In the genomic region with DNA sequence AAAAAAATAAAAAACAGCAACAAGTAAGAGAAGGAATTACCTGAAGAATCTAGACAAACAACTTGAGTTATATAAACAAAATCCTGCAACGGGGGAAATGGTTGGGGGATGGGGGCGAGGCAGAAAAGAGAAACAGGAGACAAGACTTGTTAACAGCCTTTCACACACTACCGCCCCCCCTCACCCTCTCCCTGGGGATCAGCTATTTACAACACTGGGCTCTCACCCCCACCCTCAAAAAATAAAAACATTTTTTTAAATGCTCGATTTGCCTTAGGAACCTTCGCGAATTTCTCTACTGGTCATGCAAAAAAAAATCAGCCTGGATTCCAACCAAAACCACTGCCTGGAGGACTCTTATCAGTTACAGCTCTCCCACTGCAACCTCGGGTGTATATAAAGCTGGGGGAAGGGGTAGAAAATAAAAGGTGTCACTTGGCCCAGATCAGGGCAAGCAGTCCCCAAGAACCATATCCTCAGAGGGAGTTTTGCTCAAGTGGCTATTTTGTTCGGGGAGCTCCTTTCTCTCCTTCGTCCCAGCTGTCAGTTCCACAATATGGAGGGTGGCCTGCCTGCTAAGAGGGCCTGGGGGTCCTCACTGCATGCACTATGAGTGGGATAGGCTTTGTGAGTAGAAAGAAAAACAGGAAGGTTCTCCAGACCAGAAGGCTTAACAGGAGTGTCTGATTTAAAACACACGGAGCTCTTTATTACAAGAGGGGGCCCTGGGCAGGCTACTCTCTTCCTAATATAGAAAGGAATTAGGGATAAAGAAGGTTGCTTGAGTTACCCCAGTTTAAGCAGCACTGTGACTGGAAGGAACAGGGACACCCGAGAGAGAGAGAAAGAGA, we compare ENCODE assay signal across 7 mouse cellular contexts. TPM values are rescaled to one million over a fixed set of nuclear protein-coding genes. Genes with fewer than 3 reads are reported as not detected.
DNase-seq lines count a peak whose midpoint lies in the region; ATAC-seq and TF ChIP-seq lines count a peak whose summit lies in the region.

No protein-coding gene starts in this region.

- H3K4me2 ChIP-seq in forebrain, embryonic 13.5 days: peak overlapping the region; percentile 84

- no peak for TF ChIP-seq RAD21 in MEL (IDR thresholded peaks at IDR 0.05; ENCODE audit: low read depth, low read length)

- H3K4me3 ChIP-seq in MEL (ENCODE audit: control insufficient read depth in 1 of 2, insufficient read depth in 1 of 2, low read depth in 2 of 2, low read length in 2 of 2) (peak overlapping the region; percentile 58 to 89), macrophage (ENCODE audit: inconsistent target) (peak overlapping the region; percentile 68)
- peak overlapping the region; percentile 71 for H3K4me3 ChIP-seq in bone marrow macrophage, adult 2 months (ENCODE audit: insufficient read depth, low read length)
- peak overlapping the region; percentile 82 for H3K4me3 ChIP-seq in forebrain, embryonic 13.5 days
- H3K4me3 ChIP-seq in hindbrain, embryonic 10.5 days: peak overlapping the region; percentile 91
- peak overlapping the region; percentile 84 for H3K4me3 ChIP-seq in spleen, adult 2 months (ENCODE audit: extremely low read depth, insufficient read depth, insufficient read length)

- H3K9ac ChIP-seq in MEL (ENCODE audit: control insufficient read depth, low read depth, low read length, poor library complexity, severe bottlenecking): peak overlapping the region; percentile 63
- peak overlapping the region; percentile 94 for H3K9ac ChIP-seq in forebrain, embryonic 13.5 days

- H3K36me3 ChIP-seq in MEL (ENCODE audit: control insufficient read depth in 1 of 2, insufficient read depth in 2 of 2, low read length in 2 of 2) (peaks cover 0 to 8% of the 10 kb centered on the region in 2 experiments; a peak in 2 of 4 replicates), macrophage (ENCODE audit: inconsistent target) (no peaks in the 10 kb centered on the region)
- H3K36me3 ChIP-seq in forebrain, embryonic 13.5 days (ENCODE audit: poor library complexity, severe bottlenecking): peaks cover 5% of the 10 kb centered on the region
- peaks cover 5% of the 10 kb centered on the region for H3K36me3 ChIP-seq in hindbrain, embryonic 10.5 days
- no peaks in the 10 kb centered on the region; the same call in 1 of the 2 replicates for H3K36me3 ChIP-seq in spleen, adult 2 months (ENCODE audit: control insufficient read depth, insufficient read depth, low read length)

- 0 out of 2 replicates have a peak overlapping the region, but pooled peaks have one; percentile 9 for H3K27ac ChIP-seq in MEL (ENCODE audit: control insufficient read depth, low read depth, low read length)
- peak overlapping the region; percentile 63 for H3K27ac ChIP-seq in bone marrow macrophage, adult 2 months (ENCODE audit: insufficient read depth, low read depth, low read length)
- H3K27ac ChIP-seq in forebrain, embryonic 13.5 days: peak overlapping the region; percentile 95
- peak overlapping the region; percentile 94 for H3K27ac ChIP-seq in hindbrain, embryonic 10.5 days
- peak overlapping the region; percentile 40 for H3K27ac ChIP-seq in macrophage
- peak overlapping the region; percentile 87 for H3K27ac ChIP-seq in spleen, adult 2 months (ENCODE audit: insufficient read depth, low read length)

- H3K27me3 ChIP-seq in MEL (ENCODE audit: control insufficient read depth in 1 of 2, insufficient read depth in 2 of 2, low read length in 2 of 2): no peaks in the 10 kb centered on the region
- H3K27me3 ChIP-seq in forebrain, embryonic 13.5 days: no peaks in the 10 kb centered on the region
- no peaks in the 10 kb centered on the region for H3K27me3 ChIP-seq in hindbrain, embryonic 10.5 days (ENCODE audit: insufficient read depth, poor library complexity, severe bottlenecking)
- no peaks in the 10 kb centered on the region for H3K27me3 ChIP-seq in spleen, adult 2 months (ENCODE audit: control insufficient read depth, insufficient read depth, low read length)

- peak in 1 of 2 experiments; percentile 34; a peak in 1 of 4 replicates for TF ChIP-seq EP300 in MEL (IDR thresholded peaks at IDR 0.05; ENCODE audit: low read depth in 1 of 2, low read length in 2 of 2)

- WGBS in forebrain, embryonic 13.5 days: under 1% methylated on average over 11 of the region's 11 CpGs
- WGBS in hindbrain, embryonic 10.5 days: 0% methylated on average over 11 of the region's 11 CpGs
- WGBS in macrophage (ENCODE audit: missing documents): 5% methylated on average over 11 of the region's 11 CpGs
- 1% methylated on average over 11 of the region's 11 CpGs for WGBS in spleen, adult 2 months

- no peak for ATAC-seq in forebrain, embryonic 13.5 days

- TF ChIP-seq POLR2A in MEL (IDR thresholded peaks at IDR 0.05; ENCODE audit: control insufficient read depth in 1 of 2, insufficient read depth in 1 of 2, low read depth in 1 of 2, low read length in 2 of 2, poor library complexity in 1 of 2): no peak
- no peak for TF ChIP-seq POLR2A in bone marrow macrophage, adult 2 months (IDR thresholded peaks at IDR 0.05; ENCODE audit: borderline replicate concordance, low read depth, low read length)
- TF ChIP-seq POLR2A in spleen, adult 2 months (IDR thresholded peaks at IDR 0.05; ENCODE audit: low read depth, low read length): no peak

- peaks cover 2 to 9% of the 10 kb centered on the region in 2 experiments; a peak in 2 of 4 replicates for H3K4me1 ChIP-seq in MEL (ENCODE audit: control insufficient read depth in 1 of 2, insufficient read depth in 2 of 2, low read length in 2 of 2)
- H3K4me1 ChIP-seq in bone marrow macrophage, adult 2 months (ENCODE audit: control insufficient read depth, insufficient read depth, low read length): peaks cover 35% of the 10 kb centered on the region
- peaks cover 36% of the 10 kb centered on the region for H3K4me1 ChIP-seq in forebrain, embryonic 13.5 days
- H3K4me1 ChIP-seq in hindbrain, embryonic 10.5 days (replicated peaks): peaks cover 47% of the 10 kb centered on the region
- peaks cover 9% of the 10 kb centered on the region for H3K4me1 ChIP-seq in spleen, adult 2 months (ENCODE audit: control insufficient read depth, insufficient read depth, insufficient read length)

- H3K79me2 ChIP-seq in MEL (ENCODE audit: control insufficient read depth, insufficient read depth, low read length, poor library complexity) (no peaks in the 10 kb centered on the region), macrophage (ENCODE audit: inconsistent target) (peaks cover 58% of the 10 kb centered on the region)

- peak; percentile 57 for DNase-seq in MEL (ENCODE audit: low read depth, low spot score)
- peak; percentile 38 for DNase-seq in hindbrain, embryonic 10.5 days (ENCODE audit: low spot score)
- peak; percentile 15 to 17 for DNase-seq in left cerebral cortex, adult 8-10 months (ENCODE audit: low spot score in 2 of 2)
- peak in 1 of 2 experiments; percentile 67 for DNase-seq in spleen, adult 2 months (ENCODE audit: low read depth in 1 of 2, low spot score in 2 of 2)

- no peaks in the 10 kb centered on the region for H3K9me3 ChIP-seq in MEL (replicated peaks; ENCODE audit: insufficient read depth, low read length)
- no peaks in the 10 kb centered on the region for H3K9me3 ChIP-seq in forebrain, embryonic 13.5 days (replicated peaks)
- no peaks in the 10 kb centered on the region for H3K9me3 ChIP-seq in hindbrain, embryonic 10.5 days

- no peak for TF ChIP-seq CTCF in MEL (IDR thresholded peaks at IDR 0.05 in 2 of 3, conservative IDR thresholded peaks at IDR 0.05 in 1 of 3; ENCODE audit: control insufficient read depth in 1 of 3, insufficient read depth in 1 of 3, low read depth in 2 of 3, low read length in 3 of 3, poor library complexity in 1 of 3, severe bottlenecking in 1 of 3)
- TF ChIP-seq CTCF in bone marrow macrophage, adult 2 months (IDR thresholded peaks at IDR 0.05; ENCODE audit: low read depth, low read length): no peak
- no peak for TF ChIP-seq CTCF in spleen, adult 2 months (IDR thresholded peaks at IDR 0.05; ENCODE audit: extremely low read depth, insufficient read depth, insufficient read length, insufficient replicate concordance)

TF ChIP-seq in MEL, 35 proteins besides CTCF, POLR2A, EP300 and RAD21 (continues in another document):
- TF ChIP-seq MAX (IDR thresholded peaks at IDR 0.05; ENCODE audit: low read length): no peak
- 0 out of 2 replicates have a peak, but pooled peaks have one; percentile 27 for TF ChIP-seq CHD2 (IDR thresholded peaks at IDR 0.05; ENCODE audit: low read length)
- peak; percentile 92 for TF ChIP-seq RCOR1 (IDR thresholded peaks at IDR 0.05; ENCODE audit: low read depth, low read length)
- TF ChIP-seq MXI1 (IDR thresholded peaks at IDR 0.05; ENCODE audit: low read depth, low read length): peak; percentile 26; the same call in 1 of the 2 replicates
- no peak for TF ChIP-seq NRF1 (IDR thresholded peaks at IDR 0.05; ENCODE audit: insufficient read depth, low read depth, low read length, poor library complexity, severe bottlenecking)
- TF ChIP-seq SMC3 (IDR thresholded peaks at IDR 0.05; ENCODE audit: low read depth, low read length): no peak
- no peak for TF ChIP-seq POLR2AphosphoS2 (IDR thresholded peaks at IDR 0.05; ENCODE audit: low read length)
- no peak for TF ChIP-seq ZMIZ1 (IDR thresholded peaks at IDR 0.05; ENCODE audit: low read depth, low read length)
- no peak for TF ChIP-seq ZKSCAN1 (IDR thresholded peaks at IDR 0.05; ENCODE audit: low read depth, low read length)
- TF ChIP-seq TCF12 (IDR thresholded peaks at IDR 0.05; ENCODE audit: low read depth, low read length): peak; percentile 14; the same call in 1 of the 2 replicates
- no peak for TF ChIP-seq E2F4 (IDR thresholded peaks at IDR 0.05; ENCODE audit: borderline replicate concordance, low read depth, low read length)
- TF ChIP-seq TAL1 (IDR thresholded peaks at IDR 0.05; ENCODE audit: low read length): no peak
- no peak for TF ChIP-seq NELFE (IDR thresholded peaks at IDR 0.05; ENCODE audit: low read depth, low read length)
- TF ChIP-seq ZC3H11A (IDR thresholded peaks at IDR 0.05; ENCODE audit: low read depth, low read length): no peak

RNA-seq across cellular contexts. Expression of gene Ube2h, which starts 1.3 kb away (rescaled TPM):
- total RNA-seq in MEL (2012; rRNA removed): 4.0 and 4.2 TPM in 2 replicates
- 1 to 10 TPM in 1 of 2 experiments, not detected in 1; 7.4 TPM for polyA plus RNA-seq in MEL (2012; ENCODE audit: insufficient read depth in 1 of 2, insufficient read length in 2 of 2, low read depth in 1 of 2, low replicate concordance in 2 of 2, missing spikeins in 1 of 2)
- polyA plus RNA-seq in bone marrow macrophage, adult 2 months (2012; ENCODE audit: insufficient read depth, insufficient read length, missing spikeins): 38.6 and 39.4 TPM in 2 replicates
- polyA plus RNA-seq in forebrain, embryonic 13.5 days (2015; fragmentation: Nextera tagmentation; extraction: Ambion mirVana): 52.6 and 55.8 TPM in 2 replicates
- 29.6 and 34.2 TPM in 2 replicates for polyA plus RNA-seq in hindbrain, embryonic 10.5 days (2016; fragmentation: Nextera tagmentation; extraction: Ambion mirVana)
- total RNA-seq in left cerebral cortex, adult 8-10 months (2022): 10 to 100 TPM; 85.2 to 87.7 (median 87.5) TPM
- total RNA-seq in macrophage (2018; cell fraction: chromatin; rRNA removed): 10 to 100 TPM; 12.8 to 31.3 (median 18.8) TPM
- 10 to 100 TPM; 24.0 to 60.3 (median 39.6) TPM for total RNA-seq in macrophage (2018; cell fraction: cytosol; rRNA removed)
- 10 to 100 TPM; 23.0 to 51.9 (median 33.3) TPM for total RNA-seq in macrophage (2018; cell fraction: nucleus; rRNA removed)
- 20.2 to 32.8 TPM (median 32.4 TPM) in 3 replicates for polyA plus RNA-seq in macrophage (2018)
- polyA plus RNA-seq in spleen, adult 2 months (2012; rRNA removed): 69.7 and 101 TPM in 2 replicates

Comparison
In these comparisons a context has a peak if more than half of its experiments do, and no peak if none do; other contexts are left out.
1. H3K27ac ChIP-seq: peak in every context shown above with its lines; median percentile 95 in forebrain, embryonic 13.5 days; 94 in hindbrain, embryonic 10.5 days; 87 in spleen, adult 2 months; 63 in bone marrow macrophage, adult 2 months; 40 in macrophage; 9 in MEL.